Mouse (Mus musculus) liver, adult 2 months (tissue): ENCODE results near the gene Brf1. TPM values are rescaled to one million over a fixed set of nuclear protein-coding genes. Genes with fewer than 3 reads are reported as not detected.

ENCODE experiments used
- DNase-seq: peaks from one replicate; pipeline ENCODE4 v3.0.0-alpha.2; 2011; ENCODE audit warnings: low read depth, low spot score; ENCODE audit errors: extremely low read depth
- H3K27ac ChIP-seq: fragments of 200-500 bp; replicated peaks from 2 replicates; pipeline ENCODE4 v1.5.1; 2012; ENCODE audit warnings: low read depth, mild to moderate bottlenecking, control low read depth, inconsistent platforms, low read length; ENCODE audit not compliant: insufficient read depth
- H3K27me3 ChIP-seq: fragments of 200-500 bp; 2 replicates; pipeline ENCODE4 v1.6.1; 2012; ENCODE audit warnings: mild to moderate bottlenecking, moderate library complexity, low read length, inconsistent platforms; ENCODE audit not compliant: control insufficient read depth, insufficient read depth
- H3K36me3 ChIP-seq: fragments of 200-500 bp; 2 replicates; pipeline ENCODE4 v1.6.1; 2012; ENCODE audit warnings: low read length, inconsistent platforms; ENCODE audit not compliant: control insufficient read depth, insufficient read depth
- H3K4me1 ChIP-seq: fragments of 200-500 bp; 2 replicates; pipeline ENCODE4 v1.6.1; 2011; ENCODE audit warnings: low read length; ENCODE audit not compliant: control insufficient read depth, insufficient read depth
- H3K4me3 ChIP-seq: fragments of 200-500 bp; 2 replicates; pipeline ENCODE4 v1.5.1; 2011; ENCODE audit warnings: low read depth, mild to moderate bottlenecking, control low read depth, low read length, moderate library complexity; ENCODE audit not compliant: insufficient read depth
- H3K79me2 ChIP-seq: fragments of 200-500 bp; 2 replicates; pipeline ENCODE4 v1.6.1; 2012; ENCODE audit warnings: inconsistent platforms, mild to moderate bottlenecking, low read length, moderate library complexity; ENCODE audit not compliant: control insufficient read depth, insufficient read depth
- H3K9ac ChIP-seq: fragments of 200-500 bp; 2 replicates; pipeline ENCODE4 v1.6.1; 2012; ENCODE audit warnings: low read depth, mild to moderate bottlenecking, control low read depth, inconsistent platforms, low read length
- CTCF ChIP-seq: fragments of 200-500 bp; IDR thresholded peaks from 2 replicates; pipeline ENCODE4 v1.5.1; 2011; ENCODE audit warnings: low read depth, low read length, control low read depth
- POLR2A ChIP-seq: fragments of 200-500 bp; IDR thresholded peaks from 2 replicates; pipeline ENCODE4 v1.6.1; 2011; ENCODE audit warnings: low read length, control low read depth; ENCODE audit not compliant: insufficient read depth; ENCODE audit errors: extremely low read depth
- WGBS: fragments of 180-500 bp; shearing (Covaris S2); methylation state at CpG from one replicate; pipeline ENCODE4 v1.1.7; 2018; 5-methylcytosine and 5-hydroxymethylcytosine counted together
- polyA plus RNA-seq: library from polyadenylated mRNA; depleted of rRNA; stranded (reverse); fragments of >200 nt; gene quantifications from 2 replicates; pipeline ENCODE4 v1.2.3, GENCODE M21; 2012; rRNA removed
- total RNA-seq: library from RNA; depleted of rRNA; stranded (reverse); fragments of >200 nt; gene quantifications from 2 replicates; pipeline ENCODE4 v1.2.3, GENCODE M21; 2014; rRNA removed

The Brf1 gene
- 17.1 and 19.6 TPM in 2 replicates for total RNA-seq
- polyA plus RNA-seq: 26.2 and 31.5 TPM in 2 replicates

DNA sequence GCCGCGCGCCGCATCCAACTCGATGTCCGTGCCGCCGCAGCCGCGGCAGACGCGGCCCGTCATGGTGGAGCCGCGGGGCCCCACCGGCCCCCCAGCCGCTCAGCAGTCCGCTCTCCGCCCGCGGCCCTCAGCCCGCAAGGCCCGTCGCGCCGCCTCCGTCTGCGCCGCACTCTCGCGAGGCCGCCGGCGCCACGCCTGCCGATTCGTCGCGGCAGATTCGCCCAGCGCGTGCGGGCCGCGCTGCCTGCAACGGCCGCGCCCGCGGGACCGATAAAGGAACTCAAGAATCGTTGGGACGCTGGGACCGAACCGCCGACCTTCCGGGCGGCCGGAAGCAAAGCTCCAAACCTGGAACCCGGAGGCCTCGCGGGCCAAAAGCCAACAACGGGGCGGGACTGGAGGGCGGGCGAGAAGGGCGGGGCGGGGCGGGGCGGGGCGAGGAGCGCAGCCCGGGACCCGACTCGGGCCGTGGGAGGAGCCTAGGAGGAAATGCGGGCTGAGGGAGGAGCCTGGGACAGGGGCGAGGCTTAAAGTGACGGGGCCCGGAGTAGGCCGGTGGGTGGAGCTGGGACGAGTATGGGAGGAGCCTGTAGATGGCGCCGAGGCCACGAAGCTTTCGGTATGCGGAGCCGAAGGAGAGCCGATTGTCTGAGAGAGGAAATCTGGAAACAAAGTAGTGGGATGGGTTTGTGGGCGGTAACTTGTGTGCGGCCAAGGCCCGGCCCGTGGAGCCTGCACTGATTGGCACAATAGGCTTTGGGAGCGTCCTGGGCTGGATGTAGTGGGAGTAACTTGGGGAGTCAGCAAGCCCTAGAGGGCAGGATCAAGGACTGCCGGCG, at the start of gene Brf1:
Brf1 (minus strand) TSS at position 411 of the 839 bp plus-strand sequence.
- Histone ChIP-seq H3K27ac (peak within 1 kb of the TSS; percentile 91), H3K27me3 (no peaks in the 10 kb centered on the region), H3K36me3 (no peaks in the 10 kb centered on the region), H3K4me1 (peaks cover 6% of the 10 kb centered on the region), H3K4me3 (peak within 1 kb of the TSS; percentile 72), H3K79me2 (peaks cover 27% of the 10 kb centered on the region; the same call in 1 of the 2 replicates), H3K9ac (peak within 1 kb of the TSS; percentile 93)
- WGBS: under 1% methylated on average over 94 of the region's 96 CpGs
- TF ChIP-seq POLR2A (peak; percentile 69; the same call in 1 of the 2 replicates), CTCF (no peak)
- DNase-seq: peak; percentile 96

DNA sequence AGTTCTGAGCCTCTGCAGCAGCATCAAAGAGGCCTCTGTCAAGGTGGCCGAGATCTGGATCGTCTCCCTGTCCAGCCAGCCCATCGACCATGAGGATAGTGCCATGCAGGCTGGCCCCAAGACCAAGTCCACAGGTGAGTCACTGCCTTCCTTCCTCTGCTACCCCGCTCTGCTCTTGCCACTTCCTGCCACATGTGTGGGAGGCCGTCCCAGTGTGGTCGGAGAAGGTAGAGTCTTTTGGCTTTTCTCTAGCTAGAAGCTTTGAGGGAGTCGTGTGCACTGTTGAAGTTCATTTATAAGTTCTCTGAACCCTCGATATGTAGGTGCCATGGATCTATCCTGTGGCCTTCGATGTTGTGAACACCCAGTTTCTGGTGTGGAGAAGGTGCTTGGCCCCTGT, 49.3 kb upstream of the Brf1 start:
- 84% methylated on average over 9 of the region's 9 CpGs for WGBS
- Histone ChIP-seq H3K27ac (no peak overlapping the region), H3K4me1 (no peaks in the 10 kb centered on the region), H3K36me3 (peaks cover 7% of the 10 kb centered on the region; the same call in 1 of the 2 replicates), H3K4me3 (no peak overlapping the region), H3K9ac (no peak overlapping the region), H3K79me2 (no peaks in the 10 kb centered on the region), H3K27me3 (no peaks in the 10 kb centered on the region)
- no peak for DNase-seq
- TF ChIP-seq CTCF (no peak), POLR2A (no peak)

DNA sequence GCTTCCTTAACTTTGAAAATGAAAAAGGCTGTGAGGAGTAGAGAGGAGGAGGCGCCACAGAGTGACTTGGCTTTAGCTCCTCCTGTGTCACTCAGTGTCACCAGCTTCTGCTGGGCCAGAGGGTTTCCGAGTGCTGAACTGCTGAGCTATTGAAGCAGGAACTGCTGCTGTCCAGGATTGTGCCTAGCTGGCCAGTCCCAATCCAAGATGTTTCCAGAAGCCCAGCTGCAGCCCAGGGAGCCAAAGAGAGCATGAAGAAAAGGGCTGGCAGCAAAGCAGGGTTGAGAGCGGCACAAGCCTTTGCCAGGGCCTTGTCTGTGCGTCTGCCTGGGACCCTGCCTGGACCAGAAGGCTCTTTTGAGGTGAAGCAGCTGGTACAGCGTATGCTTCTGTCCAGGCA, 47.6 kb upstream of the Brf1 start:
- no peaks in the 10 kb centered on the region for H3K4me1 ChIP-seq
- TF ChIP-seq CTCF (no peak), POLR2A (no peak)
- H3K36me3 ChIP-seq: peaks cover 7% of the 10 kb centered on the region; the same call in 1 of the 2 replicates
- no peak overlapping the region for H3K9ac ChIP-seq
- WGBS: 96% methylated on average over 5 of the region's 5 CpGs
- no peak overlapping the region for H3K27ac ChIP-seq
- H3K27me3 ChIP-seq: no peaks in the 10 kb centered on the region
- no peaks in the 10 kb centered on the region for H3K79me2 ChIP-seq
- DNase-seq: no peak
- H3K4me3 ChIP-seq: no peak overlapping the region

DNA sequence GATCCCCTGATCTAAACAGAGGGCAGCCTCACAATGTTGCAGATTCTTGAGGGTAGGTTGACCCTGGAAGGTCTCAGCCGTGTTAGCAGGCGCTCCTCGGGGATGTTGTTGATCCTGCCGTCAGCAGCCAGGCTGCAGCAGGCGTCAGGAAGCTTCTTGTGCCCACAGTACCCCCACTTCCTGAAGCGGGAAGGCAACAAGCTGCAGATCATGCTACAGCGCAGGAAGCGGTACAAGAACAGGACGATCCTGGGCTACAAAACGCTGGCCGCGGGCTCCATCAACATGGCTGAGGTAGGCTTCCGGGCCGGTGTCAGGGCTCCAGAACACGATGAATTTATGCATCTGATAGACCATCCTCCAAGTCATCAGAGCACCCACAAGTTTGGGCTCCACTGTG, 46.4 kb upstream of the Brf1 start:
- Histone ChIP-seq H3K27ac (no peak overlapping the region), H3K4me1 (no peaks in the 10 kb centered on the region), H3K9ac (no peak overlapping the region), H3K4me3 (no peak overlapping the region), H3K27me3 (no peaks in the 10 kb centered on the region), H3K36me3 (0 out of 2 replicates have a peak, but pooled peaks cover 5% of the 10 kb centered on the region), H3K79me2 (no peaks in the 10 kb centered on the region)
- no peak for DNase-seq
- WGBS: 86% methylated on average over 15 of the region's 15 CpGs
- TF ChIP-seq POLR2A (no peak), CTCF (no peak)

DNA sequence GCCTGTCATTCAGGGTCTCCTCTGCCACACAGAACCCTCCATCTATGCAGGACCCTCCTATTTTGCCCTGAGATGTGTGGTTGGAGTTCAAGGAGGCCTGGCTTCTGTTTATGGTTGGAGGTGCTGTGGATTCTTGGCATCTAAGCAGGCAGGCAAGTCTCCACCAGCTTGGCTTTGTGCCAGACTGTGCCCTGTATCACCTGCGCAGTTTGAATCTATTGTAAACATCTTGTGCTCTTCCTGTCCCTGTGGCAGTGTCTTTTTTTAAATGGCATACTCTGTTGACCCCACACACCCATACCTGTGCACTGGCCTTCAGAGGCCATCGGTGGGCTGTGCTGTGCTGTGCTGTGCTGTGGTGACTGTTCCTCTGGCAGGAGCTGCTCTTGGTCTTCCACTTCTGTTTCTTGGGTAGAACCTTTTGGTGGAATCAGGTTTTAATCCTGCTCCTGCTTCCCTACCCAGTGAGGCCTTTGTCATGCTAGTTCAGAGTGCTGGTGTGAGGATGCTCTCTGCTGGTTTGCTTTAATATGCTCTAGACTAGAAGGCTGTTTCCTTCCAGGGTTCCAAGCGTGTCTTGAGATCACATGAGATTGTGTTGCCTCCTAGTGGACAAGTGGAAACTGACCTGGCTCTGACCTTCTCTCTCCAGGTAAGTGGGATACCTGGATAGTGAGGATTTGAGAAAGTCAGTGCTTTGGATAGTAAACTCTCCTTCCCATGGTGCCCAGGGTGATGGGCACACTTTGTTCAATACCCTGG, 44.6 kb upstream of the Brf1 start:
- Histone ChIP-seq H3K27ac (no peak overlapping the region), H3K4me1 (no peaks in the 10 kb centered on the region), H3K36me3 (0 out of 2 replicates have a peak, but pooled peaks cover 5% of the 10 kb centered on the region), H3K4me3 (no peak overlapping the region), H3K27me3 (no peaks in the 10 kb centered on the region), H3K79me2 (peaks cover 4% of the 10 kb centered on the region), H3K9ac (no peak overlapping the region)
- TF ChIP-seq CTCF (0 out of 2 replicates have a peak, but pooled peaks have one; percentile 21), POLR2A (no peak)
- 85% methylated on average over 3 of the region's 3 CpGs for WGBS
- DNase-seq: peak; percentile 30
